Mouse (Mus musculus) frontal cortex, postnatal 25 days (tissue): ENCODE measurements around the gene Myzap.

ENCODE experiments used
- DNase-seq, 2 experiments: peaks; one replicate each; pipeline ENCODE4 v3.0.0; 2022; ENCODE audit warnings: low spot score in 2 of 2

Gene Myzap

DNA sequence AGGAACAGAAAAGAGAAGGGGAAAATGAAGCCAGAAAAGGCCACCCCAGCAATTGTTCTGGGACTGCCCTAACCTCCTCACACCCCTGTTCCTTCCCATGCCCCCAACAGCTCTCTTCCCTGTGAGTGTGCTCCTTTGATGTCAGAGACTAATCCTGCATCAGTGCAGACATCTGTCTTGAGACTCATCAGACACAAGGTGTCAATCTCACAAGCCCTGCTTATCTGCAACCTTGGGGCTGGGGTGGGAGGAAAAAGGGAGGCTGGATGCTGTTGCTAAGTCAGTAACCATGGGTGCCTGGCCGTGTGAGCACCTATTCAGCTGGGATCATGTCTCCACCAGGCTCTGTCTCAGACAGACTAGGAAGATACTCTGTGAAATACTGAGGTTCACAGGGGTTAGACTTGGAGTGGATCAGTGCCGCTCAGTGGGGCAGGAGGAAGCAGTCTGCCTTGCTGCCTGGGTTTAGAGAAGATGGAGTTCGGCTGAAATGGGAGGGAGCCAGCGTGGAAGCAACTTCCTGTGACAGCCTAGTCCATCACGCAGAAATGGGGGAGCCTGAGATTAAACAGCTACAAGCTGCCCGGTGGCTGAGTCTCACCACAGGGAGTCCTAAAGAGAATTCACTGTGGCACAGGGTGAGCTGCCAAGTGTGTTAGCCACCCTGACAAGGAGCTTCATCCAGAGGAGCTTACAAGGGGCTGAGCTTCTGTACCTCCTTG lies 12.9 kb upstream of the Myzap start:
- DNase-seq = no peak

DNA sequence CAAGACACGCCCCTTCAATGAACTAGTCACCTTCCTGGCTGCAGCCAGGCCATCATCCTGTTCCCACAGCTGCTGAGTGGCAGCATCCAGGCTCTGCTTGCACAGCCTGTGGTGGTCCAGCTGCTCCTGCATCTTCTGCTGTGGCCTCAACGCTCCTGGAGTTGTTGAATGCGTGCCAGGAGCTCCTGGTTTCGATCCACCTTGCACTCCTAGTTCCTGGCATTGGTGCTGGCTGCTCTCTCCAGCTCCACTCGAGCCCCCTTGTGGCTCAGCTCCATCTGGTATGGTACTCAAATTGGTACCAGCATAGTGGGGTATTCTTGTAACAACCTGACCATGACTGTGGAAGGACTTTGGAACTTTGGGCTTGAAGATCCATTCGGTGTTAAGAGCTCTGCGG lies 7.7 kb upstream of the Myzap start:
- DNase-seq = no peak

DNA sequence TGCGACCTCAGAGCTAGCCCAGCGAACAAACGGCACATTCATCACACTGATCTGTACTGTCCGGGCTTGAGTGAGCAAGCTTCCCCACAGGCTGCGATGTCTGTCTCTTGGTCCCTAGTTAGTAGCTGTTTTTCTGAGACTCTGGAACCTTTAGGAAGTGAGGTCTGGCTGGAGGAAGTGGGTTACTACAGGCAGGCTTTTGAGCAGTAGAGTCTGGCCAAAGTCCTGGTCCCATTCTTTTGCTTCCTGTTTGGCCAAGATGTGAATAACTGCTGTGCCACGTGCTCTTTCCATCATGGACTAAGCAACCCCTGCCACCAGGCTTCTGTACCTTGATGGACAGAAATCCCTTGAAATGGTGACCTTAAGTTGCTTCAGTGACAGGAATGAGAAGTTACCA lies 4.7 kb upstream of the Myzap start:
- DNase-seq = no peak

DNA sequence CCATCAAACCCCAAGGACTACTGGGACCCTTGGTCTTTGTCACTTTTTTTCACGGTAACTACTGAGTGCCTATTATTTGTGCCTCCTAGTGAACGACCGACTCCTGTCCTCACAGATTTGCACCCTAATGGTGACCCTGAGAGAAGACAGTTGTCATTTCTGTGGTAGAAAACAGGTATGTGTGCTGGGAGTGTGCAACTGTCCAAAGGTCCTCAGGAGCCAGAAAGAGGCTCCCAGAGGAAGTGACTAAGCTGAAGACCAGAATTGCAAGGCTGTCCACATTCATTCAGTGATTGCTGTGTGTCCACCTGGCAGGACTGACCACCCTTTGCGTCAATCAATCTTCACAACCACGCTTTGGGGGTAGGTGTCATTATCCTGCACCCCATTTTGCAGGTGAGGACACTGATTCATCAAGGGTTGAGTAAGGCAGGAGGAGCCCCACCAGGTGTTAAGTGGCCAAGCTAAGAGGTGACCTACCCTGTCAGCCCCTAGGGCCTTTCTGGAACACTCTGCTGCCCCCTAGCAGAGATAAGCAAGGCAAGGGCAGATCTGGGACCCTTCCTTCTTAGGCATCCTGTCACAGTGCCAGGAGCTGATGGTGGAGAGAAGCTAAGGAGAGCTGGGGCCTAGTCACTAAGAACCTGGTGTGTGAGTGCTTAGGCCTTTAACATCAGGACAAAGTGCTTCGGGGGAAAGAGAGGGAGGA lies 571 bp upstream of the Myzap start:
- no peak for DNase-seq

DNA sequence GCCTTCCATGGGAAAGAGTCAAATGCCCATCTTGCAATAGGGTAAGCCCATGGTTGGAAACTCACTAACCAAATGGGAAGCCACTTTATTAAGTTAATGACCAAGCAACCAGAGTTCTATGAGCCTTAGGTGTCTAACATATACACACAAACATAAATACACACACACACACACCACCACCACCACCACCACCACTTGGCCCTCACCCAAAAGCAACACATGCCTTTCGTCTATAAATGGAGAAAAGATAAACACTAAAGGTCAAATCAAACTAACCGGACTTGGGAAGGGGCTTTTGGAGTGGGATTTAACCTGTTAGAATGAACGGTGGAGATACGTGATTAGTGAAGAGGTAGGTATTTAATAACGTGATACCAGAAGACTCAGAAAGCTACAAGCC lies 1.1 kb downstream of the Myzap start:
- DNase-seq = no peak

DNA sequence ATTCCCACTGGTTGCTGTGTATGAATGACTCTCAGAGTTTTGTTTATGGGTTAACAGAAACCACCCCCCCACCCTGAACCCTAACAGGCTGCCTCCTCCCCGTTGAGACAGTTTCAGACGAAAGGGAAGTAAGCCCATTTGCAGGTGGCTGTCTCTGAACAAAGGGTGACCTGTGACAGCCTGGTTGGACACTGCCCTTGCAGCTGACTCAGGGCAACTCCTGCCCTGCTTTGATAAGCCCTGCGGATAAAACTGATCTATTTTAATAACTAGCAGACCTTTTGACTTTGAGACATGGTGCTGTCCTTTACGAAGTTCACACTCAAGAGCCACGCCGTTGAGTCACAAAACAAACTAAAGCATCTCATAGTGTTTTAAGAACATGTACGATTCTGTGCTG lies 2.4 kb downstream of the Myzap start:
- no peak for DNase-seq

DNA sequence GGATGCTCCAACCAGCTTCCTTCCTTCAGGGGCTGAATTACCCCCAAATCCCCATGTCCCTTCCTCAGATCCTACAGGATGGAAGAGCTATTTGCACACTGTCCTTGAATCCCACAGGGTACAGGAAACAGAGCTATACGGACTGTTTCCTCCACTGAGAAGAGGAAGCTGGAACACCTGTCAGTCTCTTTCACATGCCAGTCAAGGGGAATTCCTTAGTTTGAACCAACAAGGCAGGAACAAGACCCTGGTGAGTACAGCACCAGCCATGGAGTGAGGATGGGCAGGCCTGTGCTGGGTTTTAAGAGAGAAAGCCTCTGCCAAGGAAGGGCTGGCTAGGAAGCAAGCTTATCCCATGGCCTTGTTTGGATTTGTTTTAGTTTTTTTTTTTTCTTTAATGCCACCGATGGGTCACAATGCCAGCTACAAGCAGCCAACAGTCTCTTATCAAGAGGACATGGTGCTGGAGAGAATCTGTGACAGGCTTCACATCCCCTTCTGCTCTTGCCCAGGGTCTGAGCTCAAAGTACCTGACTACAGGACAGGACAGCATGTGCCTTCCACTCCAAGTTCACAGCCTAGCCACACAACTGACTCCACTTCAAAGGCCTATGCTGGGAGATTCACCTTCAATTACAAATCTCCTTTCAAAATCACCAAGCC lies 3.1 kb downstream of the Myzap start:
- DNase-seq = no peak

DNA sequence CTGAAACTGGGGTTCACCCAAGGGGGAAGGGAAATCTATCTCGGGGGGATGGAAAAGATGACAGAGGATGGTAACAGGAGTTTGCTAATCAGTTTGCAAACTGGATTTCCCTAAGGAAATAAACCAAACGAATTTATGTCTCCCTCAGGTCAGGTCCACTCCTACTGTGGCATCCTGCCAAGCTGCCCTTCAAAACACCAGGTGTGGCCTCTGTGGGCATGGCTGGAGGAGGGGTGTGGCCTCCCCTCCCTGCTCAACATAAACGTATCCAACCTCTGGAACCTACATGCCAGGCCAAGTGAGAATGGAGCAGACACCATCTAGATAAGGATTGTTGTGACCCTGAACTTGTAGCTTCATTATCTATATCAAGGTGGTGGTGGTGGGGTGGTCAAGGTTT lies 5.8 kb downstream of the Myzap start:
- DNase-seq = no peak

DNA sequence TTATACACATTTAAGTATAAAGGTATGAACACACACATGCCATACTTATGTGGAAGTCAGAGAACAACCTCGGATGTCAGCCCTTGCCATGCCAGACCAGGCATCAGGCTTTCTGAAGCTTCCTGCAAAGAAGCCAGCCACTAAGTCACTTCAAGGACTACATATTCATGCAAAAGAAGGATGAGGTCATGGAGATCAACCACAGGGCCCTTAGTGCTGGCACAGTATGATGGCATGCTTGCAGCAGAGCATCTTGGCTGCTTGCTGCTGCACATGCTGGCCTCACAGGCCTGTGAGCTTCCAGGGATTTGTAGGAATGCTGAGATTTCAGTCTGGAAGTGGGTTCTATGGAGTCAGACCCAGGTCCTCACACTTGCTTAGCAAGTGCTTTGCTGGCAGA lies 9.4 kb downstream of the Myzap start:
- no peak for DNase-seq

DNA sequence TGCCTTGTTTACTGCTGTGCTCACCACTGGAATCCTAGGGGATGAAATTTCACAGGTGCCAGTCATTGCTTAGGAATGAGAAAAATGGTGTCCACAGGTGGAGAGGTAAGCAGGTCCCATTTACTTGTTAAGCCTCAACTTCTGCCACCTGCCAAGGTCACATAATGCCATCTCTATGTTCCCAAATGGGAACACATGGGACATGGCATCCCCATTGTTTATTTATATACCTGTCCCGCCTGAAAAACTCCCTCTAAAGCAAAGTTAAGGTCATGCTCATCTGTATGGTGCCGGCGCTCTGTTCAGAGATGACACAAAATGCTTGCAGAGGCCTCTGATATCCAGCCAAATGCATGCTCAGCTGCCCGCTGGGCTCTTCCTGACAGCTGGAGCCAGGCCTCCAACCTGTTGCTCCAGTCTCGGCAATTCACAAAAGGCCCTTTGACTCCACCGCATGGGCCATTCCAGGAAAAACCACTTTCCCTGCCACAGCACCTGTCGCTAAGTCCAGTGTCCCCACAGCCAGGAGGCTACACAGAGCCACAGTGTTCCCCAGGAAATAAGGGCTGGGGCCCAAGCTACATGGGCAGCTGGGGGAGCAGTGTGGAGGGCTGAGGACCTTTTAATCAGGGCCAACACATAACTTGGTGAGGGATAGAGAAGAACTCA lies 13.1 kb downstream of the Myzap start:
- DNase-seq = no peak

DNA sequence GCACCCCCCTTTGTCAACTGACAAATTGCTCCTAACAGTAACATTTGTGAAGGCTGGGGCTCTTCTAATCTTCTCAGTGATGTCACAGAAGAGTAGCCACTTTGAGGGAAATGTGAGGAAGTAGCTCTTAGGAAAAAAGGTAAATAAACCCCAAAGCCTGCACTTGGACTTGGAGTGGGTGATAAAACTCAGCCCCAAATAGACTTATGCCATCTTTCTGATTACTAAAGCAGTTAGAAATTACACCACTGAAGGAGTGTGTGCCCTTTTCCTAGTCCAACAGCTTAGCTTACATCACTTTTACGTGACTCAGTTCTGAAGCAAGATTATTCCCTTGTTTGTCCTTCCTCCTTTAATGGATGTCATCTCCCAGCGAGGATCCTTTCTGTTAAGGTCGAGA lies 17.7 kb downstream of the Myzap start:
- no peak for DNase-seq

DNA sequence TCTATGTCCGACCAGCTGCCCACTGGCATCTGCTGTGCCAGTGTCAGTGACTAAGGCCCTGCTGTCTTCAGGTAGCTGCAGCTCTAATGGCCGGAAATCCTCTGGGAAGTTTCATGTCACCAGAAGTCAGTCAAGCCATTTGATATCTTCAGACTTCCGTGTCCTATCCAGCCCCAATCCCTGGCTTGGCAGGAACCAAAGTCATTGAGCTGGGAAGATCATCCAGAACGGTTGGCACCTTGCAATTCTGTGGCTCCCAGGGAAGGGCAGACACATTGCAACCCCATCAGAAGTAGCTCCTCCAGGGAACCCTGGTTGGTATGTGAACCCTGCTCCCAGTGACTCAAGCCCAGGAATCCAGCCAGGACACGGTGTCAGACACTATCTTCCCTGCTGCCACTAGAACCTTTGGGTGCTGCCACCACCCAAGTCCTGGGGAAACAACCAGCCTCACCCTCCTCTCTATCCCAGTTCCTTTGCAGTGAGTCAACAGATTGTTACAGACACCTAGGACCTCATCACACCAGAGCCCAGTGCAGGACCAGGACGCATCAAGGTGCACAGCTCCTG lies 18.3 kb downstream of the Myzap start:
- no peak for DNase-seq

DNA sequence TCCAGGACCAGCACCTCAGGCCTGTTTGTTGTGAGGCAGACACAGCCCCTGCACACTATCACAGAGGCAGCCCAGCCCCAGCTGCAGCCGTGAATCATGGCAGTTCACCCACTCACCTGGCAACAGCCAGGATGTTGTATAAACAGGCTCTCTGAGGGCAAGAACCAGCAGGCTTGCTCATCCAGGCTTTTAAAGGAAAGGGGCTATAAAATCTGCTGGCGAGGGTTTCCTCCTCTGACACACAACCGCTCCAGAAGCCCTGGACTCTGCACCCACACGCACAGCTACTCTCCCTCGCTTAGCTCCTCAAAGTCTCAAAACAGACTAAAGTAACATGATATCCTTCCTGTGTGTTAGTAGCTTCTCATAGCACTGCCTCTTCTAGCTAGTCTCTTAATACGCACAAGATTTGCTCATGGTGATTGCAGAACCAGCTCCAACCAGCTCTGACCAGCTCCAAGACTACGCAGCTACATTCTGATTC lies 21.0 kb downstream of the Myzap start:
- DNase-seq = no peak

DNA sequence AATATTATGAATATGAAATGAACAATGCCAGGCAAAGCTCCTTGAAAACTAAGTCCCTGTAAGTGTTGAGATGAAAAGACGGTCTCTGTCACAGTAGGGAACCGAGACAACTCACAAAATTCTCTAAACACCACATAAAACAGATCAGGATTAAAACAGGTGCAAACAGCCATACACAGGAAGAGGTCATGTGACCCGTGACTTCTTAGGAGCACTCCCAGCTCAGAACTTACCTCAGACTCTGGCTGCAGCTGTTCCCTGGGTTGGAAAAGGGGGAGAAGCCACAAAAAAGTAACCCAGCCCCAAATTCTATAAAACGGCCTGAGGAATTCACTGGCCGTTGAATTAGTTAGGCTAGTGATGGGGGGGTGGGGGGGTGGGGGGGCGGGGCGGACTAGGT lies 22.0 kb downstream of the Myzap start:
- DNase-seq = no peak

DNA sequence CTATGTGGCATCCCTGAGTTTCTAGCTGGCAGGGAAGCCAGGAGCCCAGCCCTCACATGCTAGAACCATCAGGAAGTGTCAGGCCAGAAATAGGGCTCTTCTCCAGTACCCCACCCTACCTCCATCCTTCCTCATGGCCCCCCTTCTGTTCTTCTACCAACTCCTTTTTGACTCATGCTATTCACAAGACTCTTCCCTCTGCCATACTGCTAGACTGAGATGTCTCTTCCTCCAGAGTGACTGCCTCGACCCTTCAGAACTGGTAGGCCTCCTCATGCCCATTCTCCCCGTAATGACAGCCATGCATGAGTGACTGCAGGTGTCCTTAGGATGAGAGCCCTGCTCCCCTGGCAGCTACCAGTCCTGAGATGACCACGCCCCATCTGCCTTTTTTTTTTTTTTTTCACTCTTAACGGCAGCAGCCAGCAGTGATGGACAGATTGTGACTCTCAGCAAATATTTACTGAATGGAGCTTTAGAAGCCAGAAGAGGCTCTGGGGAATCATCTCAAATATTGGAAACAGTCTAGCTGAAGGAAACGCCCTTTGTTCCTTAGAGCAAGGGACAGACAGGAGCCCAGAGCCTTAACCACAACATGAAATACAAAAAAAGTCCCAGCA lies 23.7 kb downstream of the Myzap start:
- no peak for DNase-seq

DNA sequence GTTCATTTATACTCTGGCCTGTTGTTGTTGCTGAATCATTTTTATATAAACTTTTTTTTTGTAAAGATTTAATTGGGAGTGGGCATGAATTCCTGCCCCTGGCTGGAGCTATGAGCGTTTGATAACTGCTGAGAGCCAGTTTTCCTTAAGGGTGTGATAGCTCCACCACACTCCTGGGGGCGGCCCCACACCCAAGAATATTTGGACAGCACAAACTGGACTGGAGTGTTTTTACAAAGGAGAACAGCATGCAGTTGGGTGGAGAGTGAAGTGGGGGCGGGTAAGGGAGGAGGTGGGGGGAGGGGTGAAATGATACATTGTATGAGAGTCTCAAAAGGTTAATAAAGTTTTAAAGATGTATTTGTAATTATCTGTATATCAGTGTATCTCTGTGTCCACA lies 24.8 kb downstream of the Myzap start:
- no peak for DNase-seq

DNA sequence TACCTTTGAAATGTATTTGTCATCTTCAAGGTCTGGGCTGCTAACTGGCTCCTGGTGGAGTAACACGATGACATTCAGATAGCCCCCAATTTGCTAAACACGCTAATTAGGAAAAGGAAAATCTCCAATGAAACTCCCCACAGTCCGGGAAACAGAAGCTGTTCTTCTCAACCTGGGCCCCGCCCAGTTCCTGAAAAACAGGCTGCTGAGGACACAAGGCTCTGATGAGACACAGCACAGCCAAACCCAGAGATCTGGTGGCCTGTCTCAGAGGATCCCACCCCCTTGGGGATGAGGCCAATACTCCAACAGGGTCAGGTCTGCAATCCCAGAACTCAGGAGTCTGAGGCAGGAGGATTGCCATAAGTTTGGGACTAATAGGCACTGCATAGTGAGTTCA lies 25.4 kb downstream of the Myzap start:
- DNase-seq = no peak

DNA sequence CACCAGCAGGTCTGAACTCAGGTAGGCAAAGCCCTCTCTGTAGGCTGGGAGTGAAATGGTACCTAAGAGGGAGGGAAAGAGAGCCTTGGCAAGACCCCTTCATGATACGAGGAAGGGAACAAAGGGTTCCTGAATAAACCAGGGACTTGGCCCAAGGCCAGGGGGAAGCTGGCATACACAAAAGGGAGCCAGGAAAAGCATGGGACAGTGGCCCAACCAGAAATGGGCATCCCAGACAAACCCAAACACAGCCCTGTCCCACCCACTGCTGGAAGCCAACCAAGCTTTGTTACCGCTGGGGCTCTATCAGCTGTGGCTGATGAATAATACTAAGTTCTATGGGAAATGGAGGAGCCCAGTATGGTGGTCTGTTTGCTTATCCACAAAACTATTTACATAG lies 34.4 kb downstream of the Myzap start:
- DNase-seq = peak in 1 of 2 experiments; percentile 10

DNA sequence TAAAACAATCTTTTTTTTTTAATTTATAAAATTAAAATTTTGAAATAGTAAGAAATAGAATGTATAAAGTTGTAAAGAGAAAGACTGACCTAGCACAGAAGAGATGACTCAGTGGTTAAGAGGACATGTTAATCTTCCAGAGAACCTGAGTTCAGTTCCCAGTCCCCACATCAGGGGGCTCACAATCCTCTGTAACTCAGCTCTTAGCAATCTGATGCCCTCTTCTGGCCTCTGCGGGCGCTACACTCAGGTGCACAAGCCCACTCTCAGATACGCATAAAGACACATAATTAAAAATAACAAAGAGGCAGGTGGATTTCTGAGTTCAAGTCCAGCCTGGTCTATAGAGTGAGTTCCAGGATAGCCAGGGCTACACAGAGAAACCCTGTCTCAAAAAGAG lies 38.2 kb downstream of the Myzap start:
- no peak for DNase-seq

DNA sequence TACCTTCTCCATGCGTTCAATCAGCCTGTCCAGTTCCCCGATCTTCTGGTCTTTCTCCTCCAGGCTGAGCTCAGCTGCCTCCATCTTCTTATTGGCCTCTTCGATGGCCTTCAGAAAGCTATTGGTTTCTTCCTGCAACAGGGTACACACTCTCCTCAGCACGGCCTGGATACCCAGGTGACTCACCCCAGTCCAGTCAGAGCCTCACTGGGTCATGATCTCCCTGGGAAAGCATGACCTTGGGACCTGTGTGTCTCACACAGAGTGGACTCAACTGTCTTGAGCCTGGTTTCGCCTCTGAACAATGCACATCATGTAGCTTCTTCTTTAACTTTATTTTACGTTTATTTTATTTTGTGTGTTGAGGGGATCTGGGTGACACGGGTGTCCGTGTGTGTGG lies 42.0 kb downstream of the Myzap start:
- no peak for DNase-seq

DNA sequence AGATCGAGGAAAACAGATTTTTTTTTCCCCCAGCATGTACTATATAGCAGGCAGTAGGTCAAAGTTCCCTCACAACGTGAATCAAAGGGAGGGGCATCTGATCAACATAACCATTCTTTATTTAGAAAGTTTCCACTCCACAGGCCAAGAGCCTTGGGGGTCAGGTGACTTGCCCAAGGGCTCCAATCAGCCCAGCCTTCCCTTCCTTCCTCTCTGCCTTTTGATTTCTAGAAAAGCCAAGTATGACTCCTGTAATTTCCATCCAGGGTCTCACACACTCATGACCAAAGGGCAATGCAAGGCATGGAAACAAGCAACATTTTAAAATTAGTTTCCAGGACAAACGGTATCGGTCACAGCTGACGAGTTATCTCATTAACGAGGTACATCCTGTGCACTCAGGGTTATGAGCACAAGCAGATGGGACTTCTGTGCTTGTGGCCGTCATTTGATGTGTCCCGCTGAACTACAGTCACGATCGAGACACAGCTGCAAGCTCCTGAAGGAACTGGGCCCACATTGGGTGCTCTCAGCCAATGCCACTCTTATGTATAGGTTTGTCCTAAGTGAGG lies 44.4 kb downstream of the Myzap start:
- DNase-seq = no peak
